Mouse (Mus musculus) gastrocnemius, postnatal 14 days (tissue): Measurements from ENCODE around the gene Lrtm1. TPM values are rescaled to one million over a fixed set of nuclear protein-coding genes. Genes with fewer than 3 reads are reported as not detected.

ENCODE experiments used
- DNase-seq: peaks from one replicate; pipeline ENCODE4 v3.0.0; 2021; ENCODE audit warnings: mixed read lengths
- intact Hi-C: fragments of 180-260 bp; cut with DNase I; formaldehyde crosslinking; loops from one replicate; pipeline ENCODE4 v1.15.1; 2025; ENCODE audit warnings: low total_unique reads
- long read RNA-seq, 2 experiments: library from polyadenylated mRNA; stranded (forward); transcript quantifications; one replicate each; pipeline ENCODE4 v2.0.0; 2021
- total RNA-seq, 2 experiments: library from RNA; stranded (reverse); gene quantifications; 2 replicates each; pipeline ENCODE4 v1.2.3; 2021

The Lrtm1 gene
- total RNA-seq, result 10 to 100 TPM; 23.4 to 35.1 TPM
- long read RNA-seq, experiment 1, full-length matches to known transcripts, result 5 of 13 reads
- long read RNA-seq, experiment 1, partial matches to known transcripts, result 0 of 13 reads
- long read RNA-seq, experiment 1, other reads (novel, unspliced or antisense), result 8 of 13 reads
- long read RNA-seq, experiment 2, full-length matches to known transcripts, result 2 of 16 reads
- long read RNA-seq, experiment 2, partial matches to known transcripts, result 2 of 16 reads
- long read RNA-seq, experiment 2, other reads (novel, unspliced or antisense), result 12 of 16 reads

DNA sequence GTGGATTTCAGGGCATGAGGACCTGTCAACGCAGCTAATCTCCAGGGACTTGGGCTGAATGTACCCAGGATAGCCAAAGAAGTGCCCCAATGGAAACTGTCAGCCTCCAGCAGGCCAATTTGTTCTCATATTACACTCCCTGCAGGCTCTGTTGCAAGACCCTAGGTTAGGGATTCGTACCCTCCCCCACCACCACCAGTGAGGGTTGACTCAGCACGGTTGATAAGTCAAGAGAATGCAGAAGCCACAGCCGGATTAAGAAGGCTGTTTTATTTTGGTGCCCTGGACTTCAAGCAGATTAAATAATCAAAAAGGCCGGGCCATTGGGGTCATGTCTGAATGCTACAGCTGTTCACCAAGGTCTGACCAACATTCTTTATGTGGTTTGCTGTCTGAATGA, at the start of gene Lrtm1:
Gene Lrtm1 (plus strand): TSS at position 326 of the 400 bp plus-strand sequence.
- peak; percentile 46 for DNase-seq
- intact Hi-C loops, result no loop called here

DNA sequence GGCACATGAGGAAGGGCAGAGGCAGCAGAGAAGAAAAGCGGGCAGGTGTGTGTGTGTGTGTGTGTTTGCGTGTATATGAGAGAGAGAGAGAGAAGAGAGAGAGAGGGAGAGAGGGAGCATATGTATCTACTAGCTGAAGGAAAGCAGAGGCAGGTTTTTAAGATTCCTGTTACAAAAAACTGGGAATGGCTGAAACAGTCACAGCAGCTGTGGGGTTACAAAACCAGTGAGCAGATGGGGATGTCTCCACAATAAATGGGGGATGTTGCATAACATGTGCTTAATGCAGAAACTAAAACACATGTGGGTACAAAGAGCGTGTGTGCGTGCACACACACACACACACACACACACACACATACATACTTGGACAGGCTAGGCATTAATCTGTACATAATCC, 48.8 kb upstream of the Lrtm1 start:
- no peak for DNase-seq
- intact Hi-C loops, result no loop called here

DNA sequence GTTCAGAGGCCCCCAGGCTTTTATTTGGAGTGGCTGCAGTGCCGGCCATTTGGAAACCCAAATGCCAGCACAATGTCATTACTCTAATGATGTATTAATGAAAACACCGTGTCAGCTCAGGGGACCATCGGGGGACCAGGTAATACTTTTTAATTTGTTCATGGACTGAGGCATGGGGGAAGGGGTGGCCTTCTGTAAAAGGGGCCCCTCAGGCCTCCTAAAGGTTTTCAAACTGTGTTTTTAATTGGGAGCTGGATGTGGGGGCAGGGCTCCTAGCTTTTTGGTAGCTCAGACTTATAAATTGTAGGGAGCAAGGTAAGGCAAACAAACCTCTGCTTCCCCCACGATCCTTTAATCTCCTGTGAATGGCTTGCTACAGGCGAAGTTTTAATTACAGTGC, 45.4 kb upstream of the Lrtm1 start:
- DNase-seq, result no peak
- intact Hi-C loops, result no loop called here

GRCm38 (mm10) chr14:28979230-28979629, 38.8 kb upstream of the Lrtm1 start:
- DNase-seq, result no peak
- intact Hi-C loops, result no loop called here

- intact Hi-C loops, result no loop called here
- DNase-seq, result no peak
Measured at GRCm38 (mm10) chr14:28980482-28980881, 37.5 kb upstream of the Lrtm1 start.

DNA sequence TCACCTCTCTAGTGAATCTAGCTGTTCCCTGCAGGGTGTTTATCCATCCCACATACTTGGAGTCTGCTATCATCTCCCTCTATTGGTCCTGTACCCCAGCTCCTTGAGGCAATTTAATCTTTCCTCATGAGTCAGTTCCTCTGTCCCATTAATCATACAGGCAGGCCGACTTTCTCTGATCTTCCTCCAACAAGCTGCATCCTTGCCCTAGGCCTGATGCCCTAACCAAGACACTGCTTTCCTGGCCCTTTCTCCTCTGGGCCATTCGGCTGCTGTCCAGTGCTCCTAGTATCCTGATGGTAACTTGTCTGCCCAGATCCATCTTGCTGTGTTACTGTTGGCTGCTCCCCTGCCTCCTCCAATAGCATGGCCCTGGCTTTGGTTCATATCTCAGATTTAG, 33.7 kb upstream of the Lrtm1 start:
- no peak for DNase-seq
- intact Hi-C loops, result no loop called here

DNA sequence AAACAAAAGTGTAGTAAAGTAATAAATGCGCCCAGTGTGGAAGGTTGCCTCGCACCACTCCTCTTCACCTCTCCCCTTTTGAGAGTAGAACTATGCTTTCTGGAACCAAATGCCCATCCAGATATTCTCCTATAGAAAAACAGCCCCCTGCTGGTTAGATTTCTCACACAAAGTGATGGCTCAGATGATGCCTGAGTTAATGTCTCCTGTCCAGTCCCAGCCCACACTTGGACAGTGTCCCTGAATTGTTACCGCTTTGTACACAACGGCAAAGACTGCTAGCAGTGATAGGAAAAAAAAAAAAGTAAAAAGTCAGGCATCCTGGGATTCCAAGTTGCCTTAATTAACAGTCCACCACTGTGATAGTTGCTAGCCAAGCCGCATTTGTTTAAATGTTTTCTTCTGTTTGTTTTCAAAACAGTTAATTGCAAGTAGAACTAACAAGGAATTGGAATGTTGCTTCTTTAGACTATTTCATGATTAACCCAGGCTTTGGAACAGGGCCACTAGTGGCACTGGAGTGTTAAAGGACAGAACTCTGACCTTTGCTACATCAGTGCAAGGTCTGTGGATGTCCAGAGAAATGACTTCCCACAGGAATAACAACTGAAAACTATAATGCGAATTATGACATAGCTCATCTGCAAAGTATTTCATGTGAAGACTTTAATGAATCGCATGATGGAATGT, 29.7 kb upstream of the Lrtm1 start:
- intact Hi-C loops, result no loop called here
- DNase-seq, result no peak

GRCm38 (mm10) chr14:28996569-28996968, 21.4 kb upstream of the Lrtm1 start:
- no peak for DNase-seq
- intact Hi-C loops, result no loop called here

DNA sequence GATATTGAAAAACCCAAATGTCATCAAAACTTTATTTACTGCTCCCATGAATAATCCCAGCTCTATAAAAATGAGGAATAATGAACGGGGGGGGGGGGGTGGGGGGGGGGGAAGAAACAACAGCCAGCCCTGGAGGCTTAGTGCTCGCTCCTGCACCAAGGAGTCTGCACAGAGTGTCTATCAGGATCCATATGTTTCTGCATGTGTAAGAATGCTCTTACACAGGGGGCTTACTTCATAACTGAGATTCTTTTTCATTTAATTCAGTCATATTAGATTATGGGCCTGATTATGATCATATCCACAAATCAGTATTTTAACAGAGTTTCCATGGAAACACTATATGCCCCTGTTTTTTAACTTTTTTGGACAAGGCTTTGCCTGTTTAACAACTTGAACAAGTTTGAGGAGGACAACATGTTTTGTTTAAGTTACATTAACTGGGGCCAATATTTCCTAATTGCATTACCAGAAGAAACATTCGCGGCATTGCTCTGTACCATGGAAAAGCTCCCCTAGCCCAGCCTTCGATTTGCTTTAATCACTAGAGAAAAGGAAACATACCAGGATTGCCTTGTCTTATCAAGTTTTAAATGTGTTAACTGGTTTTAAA, 12.7 kb upstream of the Lrtm1 start:
- DNase-seq, result no peak
- intact Hi-C loops, result no loop called here

DNA sequence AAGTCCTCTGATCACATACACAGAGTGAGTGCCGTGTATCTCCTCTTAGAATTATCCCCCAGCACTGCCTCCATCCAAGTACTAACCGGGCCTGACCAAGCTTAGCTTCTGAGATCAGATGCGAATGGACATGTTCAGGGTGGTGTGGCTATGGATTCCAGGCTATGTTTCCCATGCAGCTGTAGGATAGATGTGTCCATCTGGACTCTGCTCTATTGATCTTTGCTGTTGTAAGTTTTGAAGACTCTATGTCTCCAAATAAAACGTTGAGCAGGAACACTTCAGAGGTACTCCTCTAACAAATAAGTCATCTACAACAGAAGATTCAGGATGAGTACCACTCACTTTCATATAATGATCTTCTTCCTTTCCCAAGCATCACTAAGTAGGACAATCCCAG, 8.4 kb upstream of the Lrtm1 start:
- intact Hi-C loops, result no loop called here

GRCm38 (mm10) chr14:29013161-29013560, 4.8 kb upstream of the Lrtm1 start:
- no peak for DNase-seq
- intact Hi-C loops, result no loop called here

More for the DNA sequence above, 8.4 kb upstream of the Lrtm1 start:
- no peak for DNase-seq

DNA sequence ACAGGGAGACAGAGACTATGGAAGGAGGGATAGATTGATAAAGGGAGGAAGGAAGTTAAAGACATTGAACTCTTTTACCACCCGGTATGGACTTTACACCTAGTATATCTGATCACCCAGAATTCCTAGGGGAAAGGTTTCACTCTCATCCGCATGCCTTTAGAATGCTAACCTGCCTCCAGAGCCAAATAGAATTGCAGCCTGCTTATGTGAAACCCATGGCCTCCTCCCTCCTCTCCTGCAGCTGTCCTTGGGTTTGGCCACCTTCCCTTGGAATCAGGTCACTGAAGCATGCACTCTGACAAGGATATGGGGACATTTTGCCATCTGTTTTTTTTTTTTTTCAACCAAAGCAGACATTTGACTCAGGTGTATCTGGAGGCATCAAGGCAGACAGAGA, 3.3 kb upstream of the Lrtm1 start:
- peak; percentile 26 for DNase-seq
- intact Hi-C loops, result no loop called here

DNA sequence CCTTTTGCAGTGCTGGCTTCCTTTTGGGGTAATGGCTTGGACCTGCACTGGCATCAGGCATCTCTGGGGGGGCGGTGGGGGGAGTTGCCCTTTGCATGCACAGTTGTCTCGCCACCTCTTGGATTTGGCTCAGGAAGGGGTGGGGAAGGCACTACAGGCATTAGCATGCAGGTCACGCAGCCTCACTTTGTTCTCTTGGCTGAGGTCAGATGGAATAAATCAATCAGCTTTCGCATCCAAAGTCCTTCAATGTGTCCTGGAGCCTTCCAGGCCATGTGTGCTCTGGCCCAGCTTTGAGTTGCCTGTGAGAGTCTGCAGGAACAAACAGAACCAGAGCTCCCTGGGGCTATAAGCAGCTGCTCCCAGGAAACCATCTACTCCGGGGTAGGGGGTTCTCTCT, 2.1 kb upstream of the Lrtm1 start:
- intact Hi-C loops, result no loop called here
- no peak for DNase-seq

- intact Hi-C loops, result no loop called here
- no peak for DNase-seq
Measured at GRCm38 (mm10) chr14:29018316-29019000, 450 bp downstream of the Lrtm1 start.

GRCm38 (mm10) chr14:29021295-29021694, 3.3 kb downstream of the Lrtm1 start:
- DNase-seq, result no peak
- intact Hi-C loops, result no loop called here

DNA sequence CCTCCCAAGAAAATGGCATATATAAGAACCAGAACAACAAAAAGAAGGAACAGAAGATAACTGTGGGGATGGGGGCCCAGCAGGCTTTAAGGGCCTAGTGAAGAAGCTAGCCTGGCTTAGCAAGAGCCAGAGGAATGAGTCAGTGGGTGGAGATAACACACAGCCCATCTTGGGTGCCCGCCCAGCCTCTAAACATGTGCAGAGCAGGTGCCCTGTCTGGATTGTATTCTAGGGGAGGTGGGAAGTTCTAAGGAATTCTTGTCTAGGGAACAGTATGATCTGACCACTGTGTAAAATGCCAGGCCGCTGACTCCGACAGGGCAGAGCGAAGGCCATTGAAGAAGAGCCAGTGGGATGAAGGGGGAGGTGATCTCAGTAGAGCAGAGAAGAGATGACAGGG, 5.2 kb downstream of the Lrtm1 start:
- DNase-seq, result no peak
- intact Hi-C loops, result no loop called here

DNA sequence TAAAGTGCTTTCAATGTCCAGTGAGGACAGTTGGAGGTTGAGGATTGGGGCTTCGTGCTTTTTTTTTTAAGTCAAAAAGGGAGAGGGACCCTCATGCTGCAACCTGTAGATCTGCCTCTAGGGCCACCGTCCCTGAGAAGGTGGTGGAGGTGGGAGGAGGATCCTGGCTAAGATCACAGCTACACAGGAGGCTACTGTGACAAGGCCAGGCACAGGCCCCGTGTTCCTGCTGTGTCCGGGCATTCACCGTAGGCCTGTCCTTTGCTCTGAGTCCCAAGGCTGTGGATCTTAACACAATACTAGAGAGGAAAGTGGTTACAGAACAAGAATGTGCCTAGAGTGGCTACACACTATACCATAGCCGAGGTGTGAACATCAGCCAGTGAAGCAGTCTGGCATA, 7.3 kb downstream of the Lrtm1 start:
- DNase-seq, result no peak
- intact Hi-C loops, result no loop called here

GRCm38 (mm10) chr14:29027276-29027675, 9.3 kb downstream of the Lrtm1 start:
- DNase-seq, result no peak
- intact Hi-C loops, result no loop called here

DNA sequence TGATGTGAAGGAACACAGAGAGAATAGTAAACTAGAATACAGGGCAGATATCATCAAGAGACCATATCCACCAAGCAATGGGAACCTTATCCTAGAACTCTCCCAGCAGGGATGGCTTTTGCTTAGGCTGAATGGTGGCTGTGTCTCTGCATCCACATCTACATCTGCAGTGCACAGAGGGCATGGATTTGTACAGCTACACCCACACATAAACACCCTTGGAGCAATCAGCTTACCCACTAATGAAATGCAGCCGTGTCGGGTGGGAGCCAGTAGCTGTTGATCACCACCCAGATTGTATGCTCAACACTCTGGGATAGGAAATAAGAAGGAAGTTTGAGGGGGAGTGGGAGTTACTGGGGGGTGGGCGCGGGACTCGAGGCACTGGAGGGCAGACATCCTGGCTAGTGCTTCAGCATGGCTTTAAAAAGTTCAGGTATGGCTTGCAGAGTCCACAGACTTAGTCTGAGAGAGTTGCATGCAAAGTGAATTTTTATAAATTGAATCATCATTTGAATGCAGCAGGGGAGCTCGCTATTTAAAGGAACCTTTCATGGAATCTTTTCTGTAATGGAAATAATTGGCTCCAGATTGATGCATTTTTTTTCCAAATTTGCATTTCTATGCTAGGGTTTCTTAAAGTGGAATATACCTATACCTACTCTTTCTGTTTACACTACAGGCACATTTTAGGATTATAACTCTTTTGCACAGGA, 10.5 kb downstream of the Lrtm1 start:
- no peak for DNase-seq
- intact Hi-C loops, result no loop called here

- intact Hi-C loops, result no loop called here
- no peak for DNase-seq
Measured at GRCm38 (mm10) chr14:29029107-29029469, 11.1 kb downstream of the Lrtm1 start.
